Mouse (Mus musculus) testis, adult 2 months (tissue): Measurements from ENCODE around the gene Sash1.

Experiments
- CTCF ChIP-seq: fragments of 200-500 bp; IDR thresholded peaks from 2 replicates; pipeline ENCODE4 v1.5.1; 2012; ENCODE audit warnings: low read depth, mild to moderate bottlenecking, inconsistent platforms, low read length, moderate library complexity; ENCODE audit not compliant: control insufficient read depth, insufficient read depth, insufficient replicate concordance
- POLR2A ChIP-seq: fragments of 200-500 bp; IDR thresholded peaks from 2 replicates; pipeline ENCODE4 v1.6.1; 2012; ENCODE audit warnings: low read depth, mild to moderate bottlenecking, inconsistent platforms, low read length, moderate library complexity; ENCODE audit not compliant: control insufficient read depth

GRCm38 (mm10) chr10:8777552-8778253 is 108.2 kb downstream of the Sash1 start:
- TF ChIP-seq CTCF (no peak), POLR2A (no peak)
